Mouse (Mus musculus): ENCODE measurements around the gene Gm49321.

Gene Gm49321

GRCm38 (mm10) chr12:73949318-73950058, 12.0 kb downstream of the Gm49321 start:
- peak; percentile 85 to 87 for DNase-seq

DNA sequence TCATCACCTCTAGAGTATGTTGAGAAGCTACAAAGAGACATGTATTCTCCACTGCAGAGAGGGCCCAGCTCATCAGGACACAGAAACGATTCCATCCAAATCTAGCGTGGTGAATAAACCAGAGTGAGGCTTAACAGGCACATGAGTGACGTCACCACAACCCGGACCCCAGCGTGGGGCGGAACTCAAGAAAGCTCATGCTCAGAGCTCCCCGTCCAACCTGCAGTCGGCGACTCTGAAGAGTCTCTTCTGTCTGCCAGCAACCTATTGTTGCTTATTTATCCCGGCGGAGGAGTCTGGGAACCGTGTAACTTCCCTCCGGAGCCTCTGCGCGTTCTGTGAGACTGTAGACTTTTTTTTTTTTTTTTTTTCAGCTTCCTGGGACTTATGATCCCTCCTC, 15.4 kb downstream of the Gm49321 start:
- DNase-seq = peak; percentile 38 to 40

DNA sequence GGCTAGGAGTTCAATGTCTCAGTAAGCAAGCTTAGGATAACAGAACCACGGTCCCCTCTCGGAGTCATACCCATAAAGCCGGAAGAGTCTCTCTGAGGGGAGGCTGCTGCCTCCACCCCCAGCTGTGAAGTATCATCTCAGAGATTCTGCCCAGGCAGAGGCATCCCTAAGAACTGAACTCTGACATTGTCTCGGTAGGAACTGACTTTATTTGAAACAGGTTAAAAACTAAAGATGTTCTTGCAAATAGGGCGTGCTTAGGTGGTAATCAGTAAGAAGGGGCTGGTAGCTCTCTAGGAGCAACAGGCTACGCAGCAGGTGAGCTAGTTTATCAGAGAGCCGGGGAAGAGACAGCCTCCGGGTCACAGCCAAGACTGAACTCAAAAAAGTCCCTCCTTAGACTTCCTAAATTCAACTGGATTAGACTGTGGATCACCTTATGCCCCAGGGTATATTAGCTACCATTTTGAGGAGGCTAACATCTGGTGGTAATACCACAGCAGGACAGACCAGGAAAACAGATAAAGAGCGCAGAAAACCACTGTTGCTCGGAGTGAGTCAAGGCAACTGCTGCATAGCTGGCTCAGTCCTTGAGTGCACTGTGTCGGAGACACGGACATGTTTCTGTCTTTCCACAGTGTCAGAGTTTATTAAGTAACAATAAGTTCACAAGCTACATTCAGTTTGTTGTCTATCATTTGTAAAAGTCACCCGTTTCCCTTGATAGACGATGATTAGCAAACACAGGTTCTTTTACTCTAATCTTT, 16.1 kb downstream of the Gm49321 start:
- DNase-seq = no peak

DNA sequence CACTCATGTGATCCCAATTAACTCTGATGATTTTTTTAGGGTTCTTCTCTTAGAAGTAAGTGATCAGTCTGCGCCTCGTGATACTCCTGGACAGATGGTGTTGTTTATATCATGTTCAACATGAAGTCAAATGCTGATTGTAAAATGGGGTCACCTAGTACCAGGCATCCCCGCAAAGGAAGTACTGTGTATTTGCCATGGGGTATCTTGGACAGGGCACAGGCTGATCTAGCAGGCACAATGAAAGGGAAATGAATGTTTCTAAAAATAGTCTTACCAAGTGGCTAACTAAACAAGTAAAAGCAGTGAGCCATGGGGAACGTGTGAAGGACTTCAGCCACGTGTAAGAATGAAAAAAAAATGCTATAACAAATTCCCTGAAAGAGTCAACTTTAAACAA, 17.3 kb downstream of the Gm49321 start:
- peak in 1 of 2 experiments; percentile 19 for DNase-seq

DNA sequence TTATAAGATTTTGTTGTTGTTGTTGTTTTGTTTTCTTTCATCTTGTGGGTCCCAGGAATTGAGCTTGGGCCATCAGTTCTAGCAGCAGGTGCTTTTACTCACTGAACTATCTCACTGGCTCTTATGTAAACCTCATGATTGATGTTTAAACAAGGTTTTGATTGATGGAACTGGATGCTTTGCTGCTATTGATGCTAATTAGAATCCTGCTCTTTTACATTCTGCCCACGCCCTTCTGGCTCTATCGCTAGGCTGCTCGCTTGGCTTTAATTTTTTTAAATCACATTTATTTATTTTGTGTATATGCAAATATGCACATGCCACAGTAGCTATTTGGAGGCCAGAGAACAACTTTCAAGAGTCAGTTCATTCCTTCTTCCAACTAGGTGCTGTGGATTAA, 20.2 kb downstream of the Gm49321 start:
- DNase-seq = no peak

DNA sequence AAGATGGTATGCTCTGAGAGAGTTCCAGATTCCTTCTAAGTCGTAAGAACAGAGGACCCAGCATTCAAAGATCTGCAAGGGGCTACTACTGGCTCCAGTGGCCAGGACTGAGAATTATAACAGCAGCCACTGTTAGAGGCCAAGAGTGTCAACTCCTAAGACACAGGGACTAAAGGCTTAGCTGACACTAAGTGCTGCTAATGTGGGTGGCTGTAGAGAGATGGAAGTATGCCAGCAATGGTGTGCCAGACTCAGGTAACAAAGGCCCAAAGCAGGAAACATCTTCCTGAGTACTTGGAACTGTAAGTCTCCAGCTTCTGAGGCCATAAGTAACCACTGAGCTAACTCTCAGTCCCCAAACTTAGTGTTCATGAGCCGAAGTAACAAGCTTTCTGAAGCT, 21.4 kb downstream of the Gm49321 start:
- DNase-seq = no peak

DNA sequence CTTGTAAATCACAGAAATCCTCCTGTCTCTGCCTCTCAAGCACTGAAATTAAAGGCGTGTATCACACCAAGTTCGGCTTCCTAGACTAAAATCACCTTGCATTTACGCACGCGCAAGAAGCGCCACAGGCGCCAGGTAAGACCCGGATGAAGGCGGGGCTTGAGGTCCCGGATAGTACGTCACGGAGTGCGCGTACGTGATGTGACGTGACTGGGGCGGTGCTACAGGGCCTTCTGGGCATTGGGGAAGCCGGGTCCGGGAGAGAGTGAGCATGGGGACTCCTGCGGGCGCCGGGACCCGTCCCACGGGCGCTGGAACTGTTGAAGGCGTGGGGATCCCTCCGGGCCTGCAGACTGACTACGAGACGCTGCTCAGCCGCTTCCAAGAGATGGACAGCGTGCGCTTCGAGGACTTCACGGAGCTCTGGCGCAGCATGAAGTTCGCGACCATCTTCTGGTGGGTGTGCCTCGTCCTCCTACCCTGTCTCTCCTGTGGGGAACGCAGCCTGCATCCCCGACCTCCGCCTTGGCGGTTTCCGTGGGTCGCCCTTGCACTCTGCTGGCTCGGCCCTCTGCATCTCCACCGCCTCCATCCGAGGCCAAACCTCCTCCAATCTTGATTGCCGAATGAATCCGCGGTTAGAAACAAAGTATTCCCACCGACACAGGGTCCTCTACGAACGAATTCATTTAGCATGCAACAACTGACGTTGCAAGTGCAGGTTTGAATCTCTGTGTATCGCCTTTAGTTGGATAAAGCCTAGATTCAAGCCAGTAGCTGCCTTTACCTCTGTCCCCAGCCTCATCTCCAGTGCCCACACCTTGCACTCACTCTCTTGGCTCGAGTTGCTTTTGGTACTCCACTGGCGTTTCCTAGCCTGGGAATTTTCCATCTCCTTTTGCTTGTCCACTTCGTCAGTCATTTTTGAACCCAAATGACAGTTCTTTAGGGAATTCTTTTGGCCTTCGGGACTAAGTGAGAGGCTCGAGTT, 27.1 kb downstream of the Gm49321 start, which contains the start of gene Snapc1:
Gene Snapc1 (plus strand): TSS at position 191 of the 991 bp plus-strand sequence.
- peak; percentile 97 to 99 for DNase-seq

DNA sequence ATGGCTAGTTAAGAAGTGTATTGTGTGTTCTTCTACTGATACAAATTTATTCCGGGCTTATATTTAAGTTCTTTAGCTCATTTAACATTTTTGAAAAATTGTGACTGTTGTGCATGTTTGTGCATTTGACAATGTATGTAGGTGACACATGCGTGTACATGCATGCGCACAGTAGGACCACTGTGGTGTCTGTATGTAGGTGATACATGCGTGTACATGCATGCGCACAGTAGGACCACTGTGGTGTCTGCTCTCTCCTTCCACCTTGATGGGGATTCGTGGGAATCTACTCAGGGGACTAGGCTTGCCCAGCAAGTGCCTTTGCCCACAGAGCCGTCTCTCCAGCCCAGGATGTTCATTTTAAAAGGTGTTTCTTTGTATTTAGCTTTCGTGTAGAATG, 31.7 kb downstream of the Gm49321 start:
- no peak for DNase-seq

- DNase-seq = no peak
Observed at GRCm38 (mm10) chr12:73974584-73974983, 37.1 kb downstream of the Gm49321 start.

GRCm38 (mm10) chr12:73978144-73978543, 40.7 kb downstream of the Gm49321 start:
- no peak for DNase-seq

DNA sequence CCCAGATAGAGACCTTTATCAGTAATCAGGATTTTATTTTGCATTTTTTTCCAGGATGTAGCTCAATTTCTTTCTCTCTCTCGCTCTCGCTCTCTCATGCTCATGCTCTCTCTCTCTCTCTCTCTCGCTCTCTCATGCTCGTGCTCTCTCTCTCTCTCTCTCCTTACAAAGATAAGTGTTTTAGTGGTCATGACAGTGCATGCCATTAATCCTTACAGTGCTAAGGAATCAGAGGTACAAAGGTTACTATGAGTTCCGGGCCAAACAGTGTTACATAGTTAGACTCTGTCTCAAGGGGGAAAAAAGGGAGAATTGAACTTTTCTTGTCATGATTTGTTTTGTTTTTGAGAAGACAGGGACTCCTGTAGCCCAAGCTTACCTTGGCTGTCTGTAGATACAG, 42.2 kb downstream of the Gm49321 start:
- no peak for DNase-seq

GRCm38 (mm10) chr12:73982533-73982932, 45.1 kb downstream of the Gm49321 start:
- peak; percentile 78 to 84 for DNase-seq

GRCm38 (mm10) chr12:73986299-73986698, 48.8 kb downstream of the Gm49321 start:
- no peak for DNase-seq

DNA sequence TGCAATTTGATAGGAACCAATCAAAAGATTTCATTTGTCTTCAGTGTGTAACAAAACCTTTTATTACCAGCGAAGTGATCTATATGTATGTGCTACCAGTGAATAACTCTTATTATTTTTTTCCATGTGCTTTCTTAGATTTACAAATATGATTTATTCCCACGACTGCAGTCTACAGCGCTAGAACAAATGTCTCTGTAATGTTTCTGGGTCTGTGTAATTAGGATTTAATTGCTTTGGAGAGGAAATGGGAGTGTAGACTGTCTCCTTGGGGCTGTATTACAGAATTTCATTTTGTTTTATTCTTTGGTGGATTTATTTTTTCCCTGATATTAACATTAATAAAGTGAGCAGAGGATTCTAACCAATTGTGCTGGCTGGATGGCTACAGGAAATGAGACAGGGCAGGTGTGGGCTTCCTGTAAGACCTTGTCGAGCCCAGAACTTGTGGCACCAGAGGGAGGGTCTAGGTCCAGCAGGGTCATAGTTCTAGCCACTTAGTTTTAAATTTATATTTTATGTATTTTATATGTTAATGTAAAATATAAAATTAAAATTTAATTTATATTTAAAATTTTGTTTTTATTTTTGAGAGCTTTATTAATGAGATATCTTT, 51.0 kb downstream of the Gm49321 start:
- DNase-seq = no peak

DNA sequence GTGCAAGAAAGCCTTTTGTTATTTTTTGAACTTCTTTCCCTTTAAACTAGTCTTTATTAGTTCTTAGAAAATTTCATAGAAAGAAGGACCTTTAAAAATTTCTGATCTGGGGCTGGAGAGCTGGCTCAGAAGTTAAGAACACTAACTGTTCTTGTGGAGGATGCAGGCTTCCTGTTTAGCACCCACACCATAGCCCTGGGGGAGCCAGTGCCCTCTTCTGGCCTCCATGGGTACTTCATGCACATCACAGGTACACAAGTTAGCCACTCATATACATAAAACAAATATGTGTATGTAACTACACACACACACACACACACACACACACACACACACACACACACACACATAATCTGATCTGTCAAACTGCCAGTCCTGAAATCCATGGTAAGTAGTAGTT, 52.1 kb downstream of the Gm49321 start:
- peak; percentile 37 to 47 for DNase-seq

GRCm38 (mm10) chr12:73996906-73997296, 59.4 kb downstream of the Gm49321 start:
- DNase-seq = no peak

GRCm38 (mm10) chr12:73997297-73998127, 60.1 kb downstream of the Gm49321 start, which contains the start of gene Syt16:
Gene Syt16, plus strand, starts transcription at chr12:73997661.
- DNase-seq = peak; percentile 19 to 37

- no peak for DNase-seq
Observed at GRCm38 (mm10) chr12:73998128-73998456, 60.6 kb downstream of the Gm49321 start.

GRCm38 (mm10) chr12:74002449-74002848, 65.0 kb downstream of the Gm49321 start:
- no peak for DNase-seq

- peak; percentile 27 to 53 for DNase-seq
Observed at GRCm38 (mm10) chr12:74009448-74009911, 72.0 kb downstream of the Gm49321 start.

- peak; percentile 86 to 91 for DNase-seq
Observed at GRCm38 (mm10) chr12:74013739-74014138, 76.3 kb downstream of the Gm49321 start.

Measured in cerebellum, postnatal 36 days (tissue).